Mouse (Mus musculus) left cerebral cortex, adult 8-10 months (tissue): ENCODE measurements around the gene Gm12253. TPM values are rescaled to one million over a fixed set of nuclear protein-coding genes. Genes with fewer than 3 reads are reported as not detected.

Experiments used
- DNase-seq, 2 experiments: peaks; one replicate each; pipeline ENCODE4 v3.0.0; 2022; ENCODE audit warnings: low spot score in 2 of 2
- total RNA-seq, 4 experiments: library from RNA; stranded (reverse); gene quantifications; 2 replicates each; pipeline ENCODE4 v1.2.4; 2022

Gene Gm12253
- total RNA-seq = not detected

DNA sequence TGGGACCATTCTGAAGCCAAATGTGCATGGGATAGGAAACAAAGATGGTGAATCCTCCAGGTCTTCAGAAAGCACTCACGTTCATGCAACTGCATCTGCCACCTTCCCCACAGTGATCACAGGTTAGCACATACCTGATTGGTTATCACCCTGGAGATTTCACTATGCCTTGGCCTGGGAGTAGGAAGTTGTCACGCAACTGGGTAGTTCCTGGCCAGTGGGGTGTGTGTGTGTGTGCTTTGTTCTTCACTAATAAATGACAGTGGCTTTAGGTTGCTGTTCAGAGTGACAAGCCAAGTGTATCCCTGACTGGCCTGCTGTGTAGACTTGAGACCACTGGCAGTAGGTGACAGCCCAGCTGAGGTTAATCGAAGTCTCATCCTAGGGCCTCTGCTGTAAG lies at the start of gene Gm12253:
Gm12253 (plus strand) TSS at position 301 of the 400 bp plus-strand sequence.
- DNase-seq = no peak

DNA sequence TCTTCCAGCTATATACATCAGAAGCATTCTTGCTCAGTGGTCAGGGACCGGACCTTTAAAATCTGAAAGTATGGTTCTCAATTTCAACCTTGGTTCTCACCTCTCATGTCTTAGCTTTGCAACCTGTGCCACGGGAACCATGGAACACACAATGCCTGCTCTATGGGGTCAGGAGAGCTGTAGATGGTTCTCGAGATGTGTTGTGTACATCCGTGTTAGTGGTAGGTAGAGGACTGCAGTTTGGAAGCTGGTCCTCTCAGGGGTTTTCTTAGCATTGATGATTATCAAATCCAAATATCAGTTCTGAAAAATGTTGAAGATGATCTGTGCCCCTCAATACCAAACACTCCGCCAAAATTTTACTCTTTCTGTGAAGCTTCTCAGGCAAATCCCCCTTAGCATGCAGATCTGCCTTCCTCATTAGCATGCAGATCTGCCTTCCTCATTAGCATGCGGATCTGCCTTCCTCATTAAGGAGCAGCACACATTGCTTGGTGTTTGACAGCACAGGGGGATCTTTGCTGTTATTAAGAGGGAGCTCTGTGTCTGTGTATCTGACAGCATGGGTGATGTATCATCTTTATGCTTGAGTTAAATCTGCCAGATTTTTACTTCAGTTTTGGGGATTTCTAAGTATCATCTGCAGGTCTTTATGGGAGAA lies 32.2 kb upstream of the Gm12253 start:
- DNase-seq = no peak

DNA sequence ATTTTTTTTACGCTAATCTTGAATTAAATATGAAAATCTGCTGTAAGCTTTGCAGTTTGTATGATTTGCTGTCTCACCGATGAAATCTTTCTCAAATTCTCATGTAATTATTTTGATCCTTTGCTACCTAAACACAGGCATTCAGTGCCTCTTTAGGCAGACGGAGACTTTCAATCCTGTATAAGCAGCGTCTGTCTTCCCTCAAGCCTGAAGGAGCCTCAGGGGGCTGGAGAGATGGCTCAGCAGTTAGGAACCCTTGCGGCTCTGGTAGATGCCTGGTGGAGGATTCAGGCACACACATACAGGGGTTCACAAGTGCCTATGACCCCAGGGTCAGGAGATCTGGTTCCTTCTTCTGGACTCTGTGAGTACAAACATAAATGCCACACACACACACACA lies 31.7 kb upstream of the Gm12253 start:
- DNase-seq = no peak

DNA sequence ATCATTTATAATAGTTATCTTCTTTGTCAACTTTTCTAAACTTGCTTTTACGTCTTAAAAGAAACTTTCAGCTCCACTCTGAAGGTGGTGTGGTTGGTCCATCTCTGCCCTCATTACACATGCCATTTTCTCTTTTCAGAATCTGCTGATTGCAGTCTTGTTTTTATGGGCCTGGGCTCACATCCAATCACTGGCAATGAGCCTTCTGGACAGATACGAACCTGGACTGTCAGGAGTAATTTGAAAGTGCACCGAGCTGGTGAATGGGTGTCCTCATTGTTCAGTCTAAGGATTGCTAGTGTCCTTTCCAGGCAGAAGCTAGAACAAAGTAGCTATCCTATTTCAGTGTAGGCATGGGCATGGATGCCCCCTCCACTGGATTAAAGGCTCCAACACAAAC lies 24.3 kb upstream of the Gm12253 start:
- DNase-seq = no peak

DNA sequence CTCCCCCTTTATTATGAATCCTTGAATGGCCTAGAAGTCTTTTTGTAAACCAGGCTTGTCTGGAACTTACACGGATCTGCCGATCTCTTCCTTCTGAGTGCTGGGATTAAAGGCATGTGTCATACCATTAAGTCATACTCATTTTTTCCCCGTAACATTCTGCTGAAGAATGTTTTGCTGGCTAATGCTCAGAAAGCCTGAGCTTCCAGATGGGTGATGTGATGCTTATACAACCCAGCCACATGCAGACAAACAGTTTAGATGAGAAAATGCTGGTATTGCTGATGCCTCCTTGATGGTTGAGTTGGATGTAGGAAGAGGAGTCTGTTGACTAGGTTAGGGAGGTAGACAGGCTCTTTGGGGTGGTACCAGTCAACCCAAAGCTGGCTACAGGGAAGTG lies 14.0 kb upstream of the Gm12253 start:
- DNase-seq = no peak

DNA sequence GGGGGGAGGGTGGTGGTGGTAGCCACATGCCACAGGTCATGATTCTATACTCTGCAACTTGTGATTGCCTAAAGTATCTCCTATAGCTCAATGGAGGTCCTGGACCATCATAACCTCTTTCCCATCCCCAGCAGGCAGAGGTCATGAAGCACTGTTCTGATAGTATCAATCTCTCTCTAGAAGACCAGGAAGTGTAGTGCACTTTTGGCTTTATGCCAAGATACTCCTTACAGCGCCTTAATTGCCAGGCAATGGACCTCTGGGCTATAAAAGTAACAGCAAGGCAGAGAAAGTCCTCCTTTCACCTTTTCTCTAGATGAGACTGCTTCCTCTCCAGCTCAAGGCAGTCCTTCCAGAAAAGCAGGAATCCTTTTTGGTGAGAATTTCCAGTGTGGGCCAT lies 11.5 kb upstream of the Gm12253 start, which contains the start of gene 1810065E05Rik:
1810065E05Rik (plus strand) TSS at position 297 of the 400 bp plus-strand sequence.
- no peak for DNase-seq

DNA sequence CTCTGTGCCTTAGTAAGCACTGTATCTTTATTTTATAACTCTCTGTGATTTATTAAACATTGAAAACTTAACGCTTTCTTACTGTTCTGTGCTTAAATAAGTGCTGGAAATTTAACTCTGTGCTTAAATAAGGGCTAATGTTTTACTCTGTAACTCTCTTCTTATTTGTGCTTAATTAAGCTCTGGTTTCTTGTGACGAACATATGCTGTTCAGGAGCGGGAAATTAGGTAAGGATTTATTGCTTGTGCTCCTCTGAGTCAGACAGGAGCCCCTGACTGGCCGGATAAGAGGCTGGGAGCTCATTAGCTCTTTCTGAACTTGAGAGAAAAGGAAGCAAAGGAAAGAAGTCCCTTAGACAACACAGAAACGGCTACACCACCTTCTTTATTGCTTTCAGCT lies 5.5 kb downstream of the Gm12253 start:
- DNase-seq = no peak

DNA sequence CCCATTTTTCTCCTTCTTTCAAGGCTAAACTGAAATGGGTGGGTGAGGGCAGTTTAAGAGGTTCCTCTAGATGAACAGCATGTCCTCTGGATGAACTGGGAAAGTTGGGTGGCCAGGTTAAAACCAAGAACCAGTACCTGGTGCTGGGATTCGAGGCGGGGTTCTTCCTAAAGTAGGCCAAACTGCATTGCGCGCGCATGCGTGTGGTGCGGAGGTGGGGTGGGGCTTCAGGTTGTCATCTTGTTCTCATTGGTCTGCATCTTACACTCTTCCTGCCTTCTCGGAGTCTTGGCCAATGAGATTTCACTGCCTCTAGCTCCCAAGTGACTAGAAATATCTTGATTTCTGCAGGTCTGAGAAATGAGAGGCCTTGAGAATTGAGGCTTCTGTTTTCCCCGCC lies 20.4 kb downstream of the Gm12253 start, which contains the start of gene Lypd9:
Lypd9 (minus strand) TSS at position 165 of the 400 bp plus-strand sequence.
- DNase-seq = no peak

DNA sequence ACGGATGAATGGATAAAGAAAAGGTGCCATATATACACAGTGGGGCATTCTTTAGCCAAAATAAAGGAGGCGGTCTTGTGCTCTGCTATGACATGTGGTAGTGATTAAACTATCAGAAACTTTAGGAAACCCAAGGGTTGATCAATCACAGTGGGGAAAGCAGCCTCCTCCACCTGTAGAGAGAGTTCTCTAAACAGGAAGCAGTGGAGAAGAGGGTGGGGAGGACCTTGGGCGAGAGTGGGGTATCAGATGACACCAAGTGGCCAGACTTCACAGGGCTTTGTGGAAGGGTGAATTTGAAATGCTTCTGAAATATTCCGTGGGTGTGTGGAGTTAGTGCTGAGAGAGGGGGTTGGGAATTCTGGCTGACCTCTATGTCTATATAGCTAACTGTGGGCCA lies 21.2 kb downstream of the Gm12253 start:
- DNase-seq = no peak

DNA sequence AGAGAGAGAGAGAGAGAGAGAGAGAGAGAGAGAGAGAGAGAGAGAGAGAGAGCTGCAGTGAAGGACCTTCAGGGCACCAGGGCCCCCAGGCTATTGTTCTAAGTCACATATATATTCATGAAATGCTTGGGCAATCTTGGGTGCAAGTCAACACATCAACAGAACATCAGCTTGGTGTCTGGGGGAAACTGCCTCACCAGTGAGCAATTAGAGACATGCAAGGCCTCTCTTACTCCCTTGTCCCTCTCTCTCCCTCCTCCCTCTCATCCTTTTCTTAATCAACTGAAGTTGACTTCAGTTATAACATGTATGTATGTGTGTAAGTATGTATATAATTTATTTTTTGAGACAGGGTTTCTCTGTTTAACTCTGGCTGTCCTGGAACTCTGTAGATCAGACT lies 29.8 kb downstream of the Gm12253 start, which contains the start of gene Olfr30:
Olfr30 (minus strand) TSS at position 101 of the 400 bp plus-strand sequence.
- DNase-seq = no peak

Other genes with a start within 250 kb of the Gm12253 start
- gene Igtp, start 233.0 kb upstream of the Gm12253 start, total RNA-seq = 1 to 10 TPM; 4.5 to 6.8 (median 5.5) TPM
- gene Irgm2, start 232.9 kb upstream of the Gm12253 start, total RNA-seq = 1 to 10 TPM; 2.0 to 3.3 (median 2.7) TPM
- not detected for gene 4930438A08Rik, start 157.8 kb upstream of the Gm12253 start, total RNA-seq
- 10 to 100 TPM; 25.0 to 28.7 (median 26.5) TPM for gene Zfp692, start 125.5 kb upstream of the Gm12253 start, total RNA-seq
- gene Zfp672, start 102.2 kb upstream of the Gm12253 start, total RNA-seq = 10 to 100 TPM; 41.1 to 48.4 (median 45.4) TPM
- gene Sh3bp5l, start 101.8 kb upstream of the Gm12253 start, total RNA-seq = 10 to 100 TPM; 41.8 to 49.8 (median 44.4) TPM
- not detected for gene Lypd8, start 53.5 kb upstream of the Gm12253 start, total RNA-seq
- gene 1810065E05Rik, start 11.4 kb upstream of the Gm12253 start, total RNA-seq = not detected
- not detected for gene Lypd9, start 20.4 kb downstream of the Gm12253 start, total RNA-seq
- gene Olfr30, start 29.7 kb downstream of the Gm12253 start, total RNA-seq = not detected
- gene Olfr332, start 60.0 kb downstream of the Gm12253 start, total RNA-seq = not detected
- gene Olfr331, start 70.0 kb downstream of the Gm12253 start, total RNA-seq = not detected
- gene Olfr330, start 102.3 kb downstream of the Gm12253 start, total RNA-seq = not detected
- not detected for gene Olfr329-ps, start 113.9 kb downstream of the Gm12253 start, total RNA-seq
- under 1 TPM in 3 of 4 experiments, not detected in 1; 0.14 to 0.25 (median 0.17) TPM for gene Olfr328, start 123.1 kb downstream of the Gm12253 start, total RNA-seq
- not detected for gene Olfr224, start 138.0 kb downstream of the Gm12253 start, total RNA-seq
- not detected for gene Olfr325, start 145.2 kb downstream of the Gm12253 start, total RNA-seq
- gene Olfr324, start 162.6 kb downstream of the Gm12253 start, total RNA-seq = not detected
- gene 2210407C18Rik, start 183.5 kb downstream of the Gm12253 start, total RNA-seq = not detected
- gene Olfr323, start 197.9 kb downstream of the Gm12253 start, total RNA-seq = not detected
- not detected for gene Trim58, start 207.9 kb downstream of the Gm12253 start, total RNA-seq
- not detected for gene Olfr322, start 226.2 kb downstream of the Gm12253 start, total RNA-seq
- not detected for gene Olfr320, start 248.5 kb downstream of the Gm12253 start, total RNA-seq